Mouse (Mus musculus) monocyte, adult 5-6 weeks (primary cell): ENCODE results near the gene Gm43518. TPM values are rescaled to one million over a fixed set of nuclear protein-coding genes. Genes with fewer than 3 reads are reported as not detected.

Source experiments
- ATAC-seq: fragments of 153-309, 156-312 bp; replicated peaks from 2 replicates; pipeline ENCODE4 v1.8.0; 2017; ENCODE audit warnings: mild to moderate bottlenecking; ENCODE audit not compliant: low TSS enrichment, insufficient number of reproducible peaks, severe bottlenecking, poor library complexity, low FRiP score
- total RNA-seq: library from RNA; stranded (forward); fragments of 200-1000, 200-491, 200-594 nt; gene quantifications from 3 replicates; pipeline ENCODE4 v1.2.3, GENCODE M21; 2017

The Gm43518 gene
- not detected in 3 replicates for total RNA-seq

- ATAC-seq, result no peak
These were observed at the start of gene Gm43518 for GRCm38 (mm10) chr5:123927118-123927517. TSS of gene Gm43518 (plus strand) at chr5:123927418.

- no peak for ATAC-seq
These were observed 49.2 kb upstream of the Gm43518 start for GRCm38 (mm10) chr5:123878056-123878455.

- no peak for ATAC-seq
These were observed 47.3 kb upstream of the Gm43518 start, which contains the start of gene Hcar1 for GRCm38 (mm10) chr5:123879928-123880327. TSS of gene Hcar1 (minus strand) at chr5:123880020.

GRCm38 (mm10) chr5:123880778-123881177 is 46.4 kb upstream of the Gm43518 start:
- ATAC-seq, result no peak

GRCm38 (mm10) chr5:123883891-123884290 is 43.3 kb upstream of the Gm43518 start:
- ATAC-seq, result no peak

- ATAC-seq, result peak; percentile 69
These were observed 42.9 kb upstream of the Gm43518 start for GRCm38 (mm10) chr5:123884332-123884731.

- ATAC-seq, result no peak
These were observed 40.9 kb upstream of the Gm43518 start for GRCm38 (mm10) chr5:123886365-123886764.

- no peak for ATAC-seq
These were observed 36.9 kb upstream of the Gm43518 start for GRCm38 (mm10) chr5:123890312-123890711.

GRCm38 (mm10) chr5:123890987-123891386 is 36.2 kb upstream of the Gm43518 start:
- ATAC-seq, result peak; percentile 72

GRCm38 (mm10) chr5:123891669-123892068 is 35.5 kb upstream of the Gm43518 start:
- peak; percentile 77 for ATAC-seq

- ATAC-seq, result 0 out of 2 replicates have a peak, but pooled peaks have one; percentile 34
These were observed 33.7 kb upstream of the Gm43518 start for GRCm38 (mm10) chr5:123893520-123893919.

GRCm38 (mm10) chr5:123896395-123896794 is 30.8 kb upstream of the Gm43518 start:
- no peak for ATAC-seq

- ATAC-seq, result peak; percentile 92
These were observed 29.9 kb upstream of the Gm43518 start for GRCm38 (mm10) chr5:123897352-123897751.

GRCm38 (mm10) chr5:123904059-123904672 is 23.1 kb upstream of the Gm43518 start:
- ATAC-seq, result no peak

- no peak; the same call in 1 of the 2 replicates for ATAC-seq
These were observed 20.9 kb upstream of the Gm43518 start for GRCm38 (mm10) chr5:123906146-123906975.

GRCm38 (mm10) chr5:123906976-123907630 is 20.1 kb upstream of the Gm43518 start, which contains the start of gene Denr:
TSS of gene Denr (plus strand) at chr5:123907175.
- ATAC-seq, result peak; percentile 91

- ATAC-seq, result no peak
These were observed 19.6 kb upstream of the Gm43518 start for GRCm38 (mm10) chr5:123907631-123907977.

- ATAC-seq, result no peak
These were observed 12.4 kb upstream of the Gm43518 start for GRCm38 (mm10) chr5:123914852-123915251.

- ATAC-seq, result no peak
These were observed 5.1 kb upstream of the Gm43518 start for GRCm38 (mm10) chr5:123922112-123922511.
